Mouse (Mus musculus): ENCODE results near the gene Anapc15-ps. TPM values are rescaled to one million over a fixed set of nuclear protein-coding genes. Genes with fewer than 3 reads are reported as not detected.

Anapc15-ps gene
- polyA plus RNA-seq, 1 experiment from 2014 or later, result not detected

- 54% methylated on average over 2 of the region's 2 CpGs for WGBS (ENCODE audit: insufficient replicate concordance)
- H3K9ac ChIP-seq, result no peak overlapping the region
These were observed 44.9 kb downstream of the Anapc15-ps start for GRCm38 (mm10) chr10:95628338-95628737.

GRCm38 (mm10) chr10:95627381-95627780, 45.9 kb downstream of the Anapc15-ps start:
- Histone ChIP-seq H3K9ac (no peak overlapping the region), H3K9me3 (replicated peaks) (no peaks in the 10 kb centered on the region), H3K27ac (no peak overlapping the region), H3K4me3 (replicated peaks) (no peak overlapping the region), H3K36me3 (no peaks in the 10 kb centered on the region), H3K4me2 (no peak overlapping the region), H3K27me3 (no peaks in the 10 kb centered on the region), H3K4me1 (replicated peaks) (peaks cover 38% of the 10 kb centered on the region)
- DNase-seq (no peak), ATAC-seq (ENCODE audit: low read depth) (no peak)
- 73% methylated on average over 6 of the region's 6 CpGs for WGBS (ENCODE audit: insufficient replicate concordance)

More at GRCm38 (mm10) chr10:95628338-95628737, 44.9 kb downstream of the Anapc15-ps start:
- no peaks in the 10 kb centered on the region for H3K27me3 ChIP-seq
- DNase-seq, result no peak
- no peak overlapping the region for H3K27ac ChIP-seq
- ATAC-seq (ENCODE audit: low read depth), result no peak
- no peak overlapping the region for H3K4me2 ChIP-seq
- H3K9me3 ChIP-seq (replicated peaks), result no peaks in the 10 kb centered on the region
- no peaks in the 10 kb centered on the region for H3K36me3 ChIP-seq
- H3K4me1 ChIP-seq (replicated peaks), result peaks cover 43% of the 10 kb centered on the region
- no peak overlapping the region for H3K4me3 ChIP-seq (replicated peaks)

GRCm38 (mm10) chr10:95625300-95625699, 48.0 kb downstream of the Anapc15-ps start:
- Histone ChIP-seq H3K4me1 (replicated peaks) (peaks cover 18% of the 10 kb centered on the region), H3K9ac (no peak overlapping the region), H3K27ac (no peak overlapping the region), H3K9me3 (replicated peaks) (no peaks in the 10 kb centered on the region), H3K4me2 (no peak overlapping the region), H3K27me3 (no peaks in the 10 kb centered on the region), H3K4me3 (replicated peaks) (no peak overlapping the region), H3K36me3 (no peaks in the 10 kb centered on the region)
- ATAC-seq (ENCODE audit: low read depth) (no peak), DNase-seq (no peak)
- WGBS (ENCODE audit: insufficient replicate concordance), result 59% methylated on average over 6 of the region's 6 CpGs

GRCm38 (mm10) chr10:95624007-95624406, 49.2 kb downstream of the Anapc15-ps start:
- Histone ChIP-seq H3K4me2 (no peak overlapping the region), H3K9me3 (replicated peaks) (no peaks in the 10 kb centered on the region), H3K4me3 (replicated peaks) (no peak overlapping the region), H3K4me1 (replicated peaks) (peaks cover 11% of the 10 kb centered on the region; the same call in 1 of the 2 replicates), H3K27ac (no peak overlapping the region; the same call in 1 of the 2 replicates), H3K27me3 (no peaks in the 10 kb centered on the region), H3K36me3 (no peaks in the 10 kb centered on the region), H3K9ac (no peak overlapping the region)
- DNase-seq (no peak), ATAC-seq (ENCODE audit: low read depth) (no peak)
- WGBS (ENCODE audit: insufficient replicate concordance), result 43% methylated on average over 5 of the region's 5 CpGs

- Histone ChIP-seq H3K4me2 (no peak overlapping the region), H3K4me3 (replicated peaks) (no peak overlapping the region), H3K36me3 (no peaks in the 10 kb centered on the region), H3K4me1 (replicated peaks) (peaks cover 10% of the 10 kb centered on the region; the same call in 1 of the 2 replicates), H3K27me3 (no peaks in the 10 kb centered on the region), H3K9me3 (replicated peaks) (no peaks in the 10 kb centered on the region), H3K9ac (no peak overlapping the region), H3K27ac (no peak overlapping the region; the same call in 1 of the 2 replicates)
- DNase-seq, result no peak
- WGBS (ENCODE audit: insufficient replicate concordance), result 48% methylated on average over 4 of the region's 4 CpGs
- ATAC-seq (ENCODE audit: low read depth), result peak; percentile 27; the same call in 1 of the 2 replicates
These were observed 49.7 kb downstream of the Anapc15-ps start for GRCm38 (mm10) chr10:95623518-95623905.

Other genes starting within 250 kb of the Anapc15-ps start
- 255 and 265 TPM in 2 replicates for gene Mrpl42, start 171.5 kb downstream of the Anapc15-ps start, polyA plus RNA-seq (2015; fragmentation: Nextera tagmentation; extraction: Ambion mirVana)
- 183 and 200 TPM in 2 replicates for gene Ube2n, start 158.3 kb downstream of the Anapc15-ps start, polyA plus RNA-seq (2015; fragmentation: Nextera tagmentation; extraction: Ambion mirVana)
- 81.7 and 96.5 TPM in 2 replicates for gene Nudt4, start 109.3 kb downstream of the Anapc15-ps start, polyA plus RNA-seq (2015; fragmentation: Nextera tagmentation; extraction: Ambion mirVana)
- not detected in 2 replicates for gene Gm33543, start 169.5 kb upstream of the Anapc15-ps start, polyA plus RNA-seq (2015; fragmentation: Nextera tagmentation; extraction: Ambion mirVana)